Mouse (Mus musculus) gastrocnemius, postnatal 25 days (tissue): Measurements from ENCODE around the gene Mrpl50. TPM values are rescaled to one million over a fixed set of nuclear protein-coding genes. Genes with fewer than 3 reads are reported as not detected.
A peak's percentile ranks its signal among the peaks of the same experiment; 100 is the strongest.

ENCODE experiments used
- DNase-seq: peaks from one replicate; pipeline ENCODE4 v3.0.0; 2022
- long read RNA-seq, 2 experiments: library from polyadenylated mRNA; stranded (forward); transcript quantifications; one replicate each; pipeline ENCODE4 v2.0.0; 2021
- total RNA-seq, 2 experiments: library from RNA; stranded (reverse); gene quantifications; 1 replicate in 1 of 2; 2 replicates in 1 of 2; pipeline ENCODE4 v1.2.3; 2021

Gene Mrpl50
- 10 to 100 TPM; 27.9 to 28.6 TPM for total RNA-seq
- long read RNA-seq, experiment 1, transcript Mrpl50-201 (2 exons, 2,114 nt): major isoform, 128 of 136 reads
- long read RNA-seq, experiment 1, partial matches to known transcripts: 0 of 136 reads
- long read RNA-seq, experiment 1, other reads (novel, unspliced or antisense): 8 of 136 reads
- long read RNA-seq, experiment 2, transcript Mrpl50-201 (2 exons, 2,114 nt): major isoform, 132 of 135 reads
- long read RNA-seq, experiment 2, partial matches to known transcripts: 0 of 135 reads
- long read RNA-seq, experiment 2, other reads (novel, unspliced or antisense): 3 of 135 reads

- peak; percentile 92 for DNase-seq
These were observed at the start of gene Mrpl50, which contains the start of gene Zfp189 for GRCm38 (mm10) chr4:49520572-49521340. Gene Mrpl50 (minus strand): TSS chr4:49521093. Gene Zfp189 (plus strand): TSS chr4:49521176.

- DNase-seq: peak; percentile 12
These were observed 46.7 kb upstream of the Mrpl50 start for GRCm38 (mm10) chr4:49567613-49568012.

- peak; percentile 81 for DNase-seq
These were observed 39.3 kb upstream of the Mrpl50 start for GRCm38 (mm10) chr4:49559915-49560772.

- no peak for DNase-seq
These were observed 37.3 kb upstream of the Mrpl50 start for GRCm38 (mm10) chr4:49558181-49558580.

GRCm38 (mm10) chr4:49557375-49557774, 36.5 kb upstream of the Mrpl50 start:
- DNase-seq: no peak

GRCm38 (mm10) chr4:49553380-49553779, 32.5 kb upstream of the Mrpl50 start:
- no peak for DNase-seq

- no peak for DNase-seq
These were observed 28.5 kb upstream of the Mrpl50 start, which contains the start of gene Aldob for GRCm38 (mm10) chr4:49549383-49549782. Gene Aldob (minus strand): TSS chr4:49549546.

GRCm38 (mm10) chr4:49547544-49548219, 26.8 kb upstream of the Mrpl50 start:
- DNase-seq: no peak

- DNase-seq: no peak
These were observed 26.1 kb upstream of the Mrpl50 start for GRCm38 (mm10) chr4:49546873-49547543.

- no peak for DNase-seq
These were observed 25.1 kb upstream of the Mrpl50 start for GRCm38 (mm10) chr4:49546026-49546425.

- no peak for DNase-seq
These were observed 20.1 kb upstream of the Mrpl50 start for GRCm38 (mm10) chr4:49540966-49541365.

- DNase-seq: no peak
These were observed 18.8 kb upstream of the Mrpl50 start for GRCm38 (mm10) chr4:49539665-49540064.

GRCm38 (mm10) chr4:49536671-49537070, 15.8 kb upstream of the Mrpl50 start:
- no peak for DNase-seq

- no peak for DNase-seq
These were observed 14.9 kb upstream of the Mrpl50 start for GRCm38 (mm10) chr4:49535675-49536294.

- no peak for DNase-seq
These were observed 14.1 kb upstream of the Mrpl50 start for GRCm38 (mm10) chr4:49535036-49535435.

- DNase-seq: peak; percentile 36
These were observed 1.7 kb upstream of the Mrpl50 start for GRCm38 (mm10) chr4:49522576-49522975.

- DNase-seq: no peak
These were observed 453 bp upstream of the Mrpl50 start for GRCm38 (mm10) chr4:49521346-49521745.

GRCm38 (mm10) chr4:49519476-49519875, 1.4 kb downstream of the Mrpl50 start:
- DNase-seq: no peak

- DNase-seq: no peak
These were observed 6.5 kb downstream of the Mrpl50 start for GRCm38 (mm10) chr4:49514441-49514840.

- DNase-seq: no peak
These were observed 8.3 kb downstream of the Mrpl50 start for GRCm38 (mm10) chr4:49512636-49513035.
